Mouse (Mus musculus) midbrain, embryonic 12.5 days (tissue): ENCODE measurements around the gene Phlpp1. TPM values are rescaled to one million over a fixed set of nuclear protein-coding genes. Genes with fewer than 3 reads are reported as not detected.
A peak's percentile ranks its signal among the peaks of the same experiment; 100 is the strongest.

Experiments used
- ATAC-seq: fragments of 200-750 bp; cut with Nextera tagmentation; 2 replicates; pipeline ENCODE4 v1.8.0; 2017; ENCODE audit warnings: low read depth, moderate TSS enrichment, moderate library complexity; ENCODE audit not compliant: low FRiP score
- H3K27ac ChIP-seq: fragments of 300-500 bp; sonication (generic); replicated peaks from 2 replicates; pipeline ENCODE4 v1.5.1; 2016; ENCODE audit warnings: mild to moderate bottlenecking
- H3K27me3 ChIP-seq: fragments of 300-500 bp; sonication (generic); 2 replicates; pipeline ENCODE4 v1.6.1; 2016; ENCODE audit warnings: mild to moderate bottlenecking
- H3K36me3 ChIP-seq: fragments of 300-500 bp; sonication (generic); 2 replicates; pipeline ENCODE4 v1.6.1; 2016
- H3K4me1 ChIP-seq: fragments of 300-500 bp; sonication (generic); 2 replicates; pipeline ENCODE4 v1.6.1; 2016
- H3K4me2 ChIP-seq: fragments of 300-500 bp; sonication (generic); replicated peaks from 2 replicates; pipeline ENCODE4 v1.6.1; 2016; ENCODE audit warnings: mild to moderate bottlenecking, moderate library complexity
- H3K4me3 ChIP-seq: fragments of 300-500 bp; sonication (generic); 2 replicates; pipeline ENCODE4 v1.5.1; 2016; ENCODE audit warnings: mild to moderate bottlenecking
- H3K9ac ChIP-seq: fragments of 300-500 bp; sonication (generic); replicated peaks from 2 replicates; pipeline ENCODE4 v1.6.1; 2016; ENCODE audit warnings: mild to moderate bottlenecking, moderate library complexity
- H3K9me3 ChIP-seq: fragments of 300-500 bp; sonication (generic); 2 replicates; pipeline ENCODE4 v1.6.1; 2016; ENCODE audit warnings: mild to moderate bottlenecking
- WGBS: fragments of 180-500 bp; shearing (Covaris S2); methylation state at CpG from one replicate; pipeline ENCODE4 v1.1.7; 2016; 5-methylcytosine and 5-hydroxymethylcytosine counted together
- polyA plus RNA-seq: library from polyadenylated mRNA; unstranded; fragments of >200 nt; fragmentation: Nextera tagmentation; extraction: Ambion mirVana; gene quantifications from 2 replicates; pipeline ENCODE4 v1.2.1, GENCODE M21; 2016

Gene Phlpp1
- polyA plus RNA-seq, 1 experiment from 2014 or later = 8.6 TPM

- H3K4me1 ChIP-seq = peaks cover 10% of the 10 kb centered on the region
- H3K9ac ChIP-seq = no peak overlapping the region
- H3K4me3 ChIP-seq = no peak overlapping the region
- H3K27ac ChIP-seq = no peak overlapping the region
- H3K27me3 ChIP-seq = no peaks in the 10 kb centered on the region
- 87% methylated on average over 3 of the region's 3 CpGs for whole genome bisulfite sequencing
- H3K4me2 ChIP-seq = no peak overlapping the region
- no peak for ATAC-seq
- no peaks in the 10 kb centered on the region for H3K9me3 ChIP-seq
- H3K36me3 ChIP-seq = peaks cover 5% of the 10 kb centered on the region; the same call in 1 of the 2 replicates
These were observed 204.5 kb downstream of the Phlpp1 start for GRCm38 (mm10) chr1:106376003-106376402.

GRCm38 (mm10) chr1:106380465-106380864 is 208.9 kb downstream of the Phlpp1 start:
- Histone ChIP-seq H3K4me3 (no peak overlapping the region), H3K4me1 (peaks cover 10% of the 10 kb centered on the region), H3K9ac (no peak overlapping the region), H3K27me3 (no peaks in the 10 kb centered on the region), H3K4me2 (no peak overlapping the region), H3K36me3 (peaks cover 5% of the 10 kb centered on the region; the same call in 1 of the 2 replicates), H3K9me3 (no peaks in the 10 kb centered on the region), H3K27ac (no peak overlapping the region; the same call in 1 of the 2 replicates)
- ATAC-seq = peak; percentile 73; the same call in 1 of the 2 replicates
- WGBS = 22% methylated on average over 1 of the region's 1 CpGs

DNA sequence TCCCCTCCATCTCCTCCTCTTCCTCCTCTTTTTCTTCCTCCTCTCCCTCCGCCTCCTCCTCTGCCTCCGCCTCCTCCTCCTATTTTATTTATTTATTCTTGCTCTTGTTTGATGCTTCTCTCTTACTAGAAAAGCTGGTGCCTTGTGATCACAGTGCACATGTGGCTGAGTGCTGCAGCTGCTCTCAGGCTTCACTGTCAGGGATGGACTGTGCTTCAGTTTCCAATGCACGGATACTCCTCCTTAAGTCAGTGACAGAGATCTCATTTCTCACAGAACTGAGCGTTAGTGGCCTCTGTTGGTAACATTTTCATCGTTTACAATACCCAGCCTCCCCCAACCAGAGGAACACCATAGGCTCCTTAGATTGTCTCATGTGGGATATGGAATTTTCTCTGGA is 215.0 kb downstream of the Phlpp1 start:
- H3K4me1 ChIP-seq = no peaks in the 10 kb centered on the region
- no peak overlapping the region for H3K4me2 ChIP-seq
- no peak for ATAC-seq
- no peak overlapping the region for H3K9ac ChIP-seq
- no peaks in the 10 kb centered on the region for H3K9me3 ChIP-seq
- peaks cover 7% of the 10 kb centered on the region; the same call in 1 of the 2 replicates for H3K36me3 ChIP-seq
- no peak overlapping the region for H3K4me3 ChIP-seq
- no peaks in the 10 kb centered on the region for H3K27me3 ChIP-seq
- 83% methylated on average over 5 of the region's 5 CpGs for WGBS
- no peak overlapping the region for H3K27ac ChIP-seq

DNA sequence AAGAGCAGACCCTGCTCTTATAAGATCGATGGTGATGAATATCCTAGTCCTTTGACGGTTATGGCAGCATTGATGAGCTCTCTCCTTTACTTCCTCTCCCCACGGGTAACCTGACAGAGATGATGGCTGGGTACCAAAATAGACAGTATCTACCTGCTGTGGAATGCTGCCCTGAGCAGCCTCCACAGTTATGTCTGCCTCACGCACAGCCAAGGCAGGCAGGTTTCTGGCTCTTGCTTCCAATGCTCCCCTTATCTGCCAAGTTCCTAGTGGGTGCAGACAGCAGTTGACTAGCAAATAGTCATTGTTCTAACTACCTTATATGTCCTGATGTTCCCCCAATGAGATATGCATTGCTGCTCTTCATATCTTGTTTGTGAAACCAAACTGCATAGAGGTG is 215.7 kb downstream of the Phlpp1 start:
- Histone ChIP-seq H3K27me3 (no peaks in the 10 kb centered on the region), H3K4me2 (no peak overlapping the region), H3K9ac (no peak overlapping the region), H3K9me3 (no peaks in the 10 kb centered on the region), H3K36me3 (peaks cover 13% of the 10 kb centered on the region), H3K27ac (no peak overlapping the region), H3K4me1 (no peaks in the 10 kb centered on the region), H3K4me3 (no peak overlapping the region)
- no peak for ATAC-seq
- 94% methylated on average over 4 of the region's 4 CpGs for WGBS

- Histone ChIP-seq H3K9ac (no peak overlapping the region), H3K4me2 (no peak overlapping the region), H3K4me1 (no peaks in the 10 kb centered on the region), H3K9me3 (no peaks in the 10 kb centered on the region), H3K4me3 (no peak overlapping the region), H3K27me3 (no peaks in the 10 kb centered on the region), H3K27ac (no peak overlapping the region), H3K36me3 (peaks cover 34% of the 10 kb centered on the region)
- WGBS = 20% methylated on average over 5 of the region's 5 CpGs
- ATAC-seq = peak; percentile 59
These were observed 218.1 kb downstream of the Phlpp1 start for GRCm38 (mm10) chr1:106389673-106390072.

- Histone ChIP-seq H3K9me3 (no peaks in the 10 kb centered on the region), H3K4me1 (no peaks in the 10 kb centered on the region), H3K9ac (no peak overlapping the region), H3K27me3 (no peaks in the 10 kb centered on the region), H3K27ac (no peak overlapping the region), H3K4me3 (no peak overlapping the region), H3K4me2 (no peak overlapping the region), H3K36me3 (peaks cover 27% of the 10 kb centered on the region)
- no peak for ATAC-seq
- 97% methylated on average over 6 of the region's 6 CpGs for WGBS
These were observed 221.5 kb downstream of the Phlpp1 start for GRCm38 (mm10) chr1:106393072-106393471.

- WGBS = 86% methylated on average over 2 of the region's 2 CpGs
- no peak for ATAC-seq
- Histone ChIP-seq H3K9ac (no peak overlapping the region), H3K4me1 (no peaks in the 10 kb centered on the region), H3K9me3 (no peaks in the 10 kb centered on the region), H3K4me2 (no peak overlapping the region), H3K4me3 (no peak overlapping the region), H3K36me3 (peaks cover 27% of the 10 kb centered on the region), H3K27ac (no peak overlapping the region), H3K27me3 (no peaks in the 10 kb centered on the region)
These were observed 223.1 kb downstream of the Phlpp1 start for GRCm38 (mm10) chr1:106394678-106395077.

GRCm38 (mm10) chr1:106395476-106395875 is 223.9 kb downstream of the Phlpp1 start:
- Histone ChIP-seq H3K4me3 (no peak overlapping the region), H3K4me2 (no peak overlapping the region), H3K36me3 (peaks cover 27% of the 10 kb centered on the region), H3K27ac (no peak overlapping the region), H3K4me1 (no peaks in the 10 kb centered on the region), H3K9ac (no peak overlapping the region), H3K27me3 (no peaks in the 10 kb centered on the region), H3K9me3 (no peaks in the 10 kb centered on the region)
- 9% methylated on average over 2 of the region's 2 CpGs for WGBS
- ATAC-seq = peak; percentile 88

- no peak overlapping the region for H3K4me3 ChIP-seq
- WGBS = 84% methylated on average over 11 of the region's 11 CpGs
- no peaks in the 10 kb centered on the region for H3K9me3 ChIP-seq
- no peak overlapping the region for H3K4me2 ChIP-seq
- no peak overlapping the region for H3K9ac ChIP-seq
- no peaks in the 10 kb centered on the region for H3K27me3 ChIP-seq
- no peak for ATAC-seq
- no peak overlapping the region for H3K27ac ChIP-seq
- H3K4me1 ChIP-seq = no peaks in the 10 kb centered on the region
- no peaks in the 10 kb centered on the region for H3K36me3 ChIP-seq
These were observed 229.5 kb downstream of the Phlpp1 start for GRCm38 (mm10) chr1:106400900-106401634.

- Histone ChIP-seq H3K4me2 (no peak overlapping the region), H3K9ac (no peak overlapping the region), H3K4me3 (no peak overlapping the region), H3K36me3 (no peaks in the 10 kb centered on the region), H3K4me1 (no peaks in the 10 kb centered on the region), H3K27me3 (no peaks in the 10 kb centered on the region), H3K9me3 (no peaks in the 10 kb centered on the region), H3K27ac (no peak overlapping the region)
- 65% methylated on average over 6 of the region's 6 CpGs for WGBS
- no peak for ATAC-seq
These were observed 231.5 kb downstream of the Phlpp1 start for GRCm38 (mm10) chr1:106403011-106403501.

DNA sequence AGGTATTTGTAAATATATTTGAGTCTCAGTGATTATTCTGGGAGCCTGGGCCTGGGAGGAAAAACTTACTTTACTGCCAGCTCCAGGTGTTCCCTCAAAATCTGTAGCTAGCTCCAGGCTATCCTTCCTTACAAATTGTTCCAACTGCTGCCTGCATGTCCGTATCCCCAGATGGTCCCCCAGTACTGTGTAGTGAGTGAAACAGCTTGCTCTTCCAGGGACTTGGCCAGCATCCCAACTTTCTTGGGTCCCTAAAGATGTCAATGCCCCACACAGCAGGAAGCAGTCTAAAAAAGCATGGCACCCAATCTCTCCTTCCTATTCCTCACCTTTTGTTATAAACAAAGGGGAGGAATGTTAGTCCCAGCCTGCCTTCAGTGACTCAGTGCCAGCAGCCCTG is 235.3 kb downstream of the Phlpp1 start:
- Histone ChIP-seq H3K4me2 (no peak overlapping the region), H3K9me3 (no peaks in the 10 kb centered on the region), H3K9ac (no peak overlapping the region), H3K4me3 (no peak overlapping the region), H3K27me3 (no peaks in the 10 kb centered on the region), H3K4me1 (no peaks in the 10 kb centered on the region), H3K27ac (no peak overlapping the region), H3K36me3 (no peaks in the 10 kb centered on the region)
- WGBS = 82% methylated on average over 1 of the region's 1 CpGs
- no peak for ATAC-seq

- Histone ChIP-seq H3K36me3 (no peaks in the 10 kb centered on the region), H3K9ac (no peak overlapping the region), H3K9me3 (no peaks in the 10 kb centered on the region), H3K27ac (no peak overlapping the region), H3K4me1 (no peaks in the 10 kb centered on the region), H3K4me2 (no peak overlapping the region), H3K27me3 (no peaks in the 10 kb centered on the region), H3K4me3 (no peak overlapping the region)
- ATAC-seq = peak; percentile 30; the same call in 1 of the 2 replicates
- WGBS = 77% methylated on average over 7 of the region's 7 CpGs
These were observed 236.4 kb downstream of the Phlpp1 start for GRCm38 (mm10) chr1:106407963-106408440.
